Mouse (Mus musculus) midbrain, embryonic 16.5 days (tissue): ENCODE data around the gene Grid2. TPM values are rescaled to one million over a fixed set of nuclear protein-coding genes. Genes with fewer than 3 reads are reported as not detected.
"Not testable (repeated sequence)": the region's sequence is repeated elsewhere in the genome, so short reads cannot be mapped to it uniquely, and the experiment has no call there.

Experiments used
- ATAC-seq: fragments of 200-750 bp; cut with Nextera tagmentation; 2 replicates; pipeline ENCODE4 v1.8.0; 2017; ENCODE audit warnings: moderate TSS enrichment
- H3K27ac ChIP-seq: fragments of 300-500 bp; sonication (generic); 2 replicates; pipeline ENCODE4 v1.5.1; 2014; ENCODE audit warnings: mild to moderate bottlenecking, low read length, mixed read lengths
- H3K27me3 ChIP-seq: fragments of 300-500 bp; sonication (generic); 2 replicates; pipeline ENCODE4 v1.6.1; 2014; ENCODE audit warnings: low read depth, low read length, mixed read lengths; ENCODE audit not compliant: control insufficient read depth, insufficient read depth
- H3K36me3 ChIP-seq: fragments of 300-500 bp; sonication (generic); 2 replicates; pipeline ENCODE4 v1.6.1; 2014; ENCODE audit warnings: mild to moderate bottlenecking, low read length, moderate library complexity, mixed read lengths; ENCODE audit not compliant: control insufficient read depth, insufficient read depth
- H3K4me1 ChIP-seq: fragments of 300-500 bp; sonication (generic); 2 replicates; pipeline ENCODE4 v1.6.1; 2014; ENCODE audit warnings: mild to moderate bottlenecking, low read length, mixed read lengths; ENCODE audit not compliant: control insufficient read depth, insufficient read depth
- H3K4me2 ChIP-seq: fragments of 300-500 bp; sonication (generic); 2 replicates; pipeline ENCODE4 v1.6.1; 2014; ENCODE audit warnings: mild to moderate bottlenecking, low read length, mixed read lengths
- H3K4me3 ChIP-seq: fragments of 300-500 bp; sonication (generic); 2 replicates; pipeline ENCODE4 v1.5.1; 2014; ENCODE audit warnings: low read depth, mild to moderate bottlenecking, low read length, moderate library complexity, mixed read lengths
- H3K9ac ChIP-seq: fragments of 300-500 bp; sonication (generic); 2 replicates; pipeline ENCODE4 v1.6.1; 2014; ENCODE audit warnings: low read depth, low read length, mixed read lengths
- H3K9me3 ChIP-seq: fragments of 300-500 bp; sonication (generic); replicated peaks from 2 replicates; pipeline ENCODE4 v1.6.1; 2014; ENCODE audit warnings: mild to moderate bottlenecking, low read length, mixed read lengths; ENCODE audit not compliant: control insufficient read depth, poor library complexity, severe bottlenecking
- WGBS: fragments of 180-500 bp; shearing (Covaris S2); extraction: QIAGEN DNeasy Blood & Tissue Kit; methylation state at CpG from one replicate; pipeline ENCODE4 v1.1.7; 2014; 5-methylcytosine and 5-hydroxymethylcytosine counted together
- polyA plus RNA-seq: library from polyadenylated mRNA; unstranded; fragments of >200 nt; fragmentation: Nextera tagmentation; extraction: Ambion mirVana; gene quantifications from 2 replicates; pipeline ENCODE4 v1.2.1, GENCODE M21; 2015

Grid2 gene
- polyA plus RNA-seq, 1 experiment from 2014 or later = 13.8 TPM

GRCm38 (mm10) chr6:63531751-63532150, 276.1 kb downstream of the Grid2 start:
- Histone ChIP-seq H3K9ac (no peak overlapping the region), H3K4me1 (no peaks in the 10 kb centered on the region), H3K27ac (no peak overlapping the region), H3K36me3 (no peaks in the 10 kb centered on the region), H3K27me3 (no peaks in the 10 kb centered on the region), H3K4me2 (no peak overlapping the region), H3K9me3 (no peaks in the 10 kb centered on the region), H3K4me3 (no peak overlapping the region)
- 89% methylated on average over 2 of the region's 2 CpGs for WGBS
- ATAC-seq = no peak

GRCm38 (mm10) chr6:63532901-63533300, 277.2 kb downstream of the Grid2 start:
- Histone ChIP-seq H3K9me3 (no peaks in the 10 kb centered on the region), H3K4me1 (no peaks in the 10 kb centered on the region), H3K27me3 (no peaks in the 10 kb centered on the region), H3K9ac (no peak overlapping the region), H3K36me3 (no peaks in the 10 kb centered on the region), H3K4me2 (no peak overlapping the region), H3K4me3 (no peak overlapping the region), H3K27ac (no peak overlapping the region)
- no peak for ATAC-seq

- 83% methylated on average over 4 of the region's 4 CpGs for WGBS
- Histone ChIP-seq H3K9ac (no peak overlapping the region), H3K27ac (no peak overlapping the region), H3K36me3 (no peaks in the 10 kb centered on the region), H3K4me3 (no peak overlapping the region), H3K9me3 (no peaks in the 10 kb centered on the region), H3K4me2 (no peak overlapping the region), H3K4me1 (no peaks in the 10 kb centered on the region), H3K27me3 (no peaks in the 10 kb centered on the region)
- ATAC-seq = no peak
Observed at GRCm38 (mm10) chr6:63547741-63548140, 292.1 kb downstream of the Grid2 start.

GRCm38 (mm10) chr6:63568741-63569140, 313.1 kb downstream of the Grid2 start:
- 89% methylated on average over 1 of the region's 1 CpGs for WGBS
- H3K4me2 ChIP-seq, H3K9ac ChIP-seq, H3K9me3 ChIP-seq, H3K27me3 ChIP-seq, H3K36me3 ChIP-seq, H3K27ac ChIP-seq, ATAC-seq, H3K4me3 ChIP-seq, H3K4me1 ChIP-seq: not testable (repeated sequence)

- H3K36me3 ChIP-seq = no peaks in the 10 kb centered on the region
- H3K4me3 ChIP-seq = no peak overlapping the region
- H3K4me2 ChIP-seq = no peak overlapping the region
- H3K9me3 ChIP-seq = no peaks in the 10 kb centered on the region
- no peak for ATAC-seq
- 85% methylated on average over 4 of the region's 4 CpGs for WGBS
- H3K27me3 ChIP-seq = no peaks in the 10 kb centered on the region
- no peaks in the 10 kb centered on the region for H3K4me1 ChIP-seq
- H3K9ac ChIP-seq = no peak overlapping the region
- no peak overlapping the region for H3K27ac ChIP-seq
Observed at GRCm38 (mm10) chr6:63590681-63591080, 335.0 kb downstream of the Grid2 start.

- Histone ChIP-seq H3K27me3 (no peaks in the 10 kb centered on the region), H3K36me3 (no peaks in the 10 kb centered on the region), H3K4me1 (no peaks in the 10 kb centered on the region), H3K9me3 (no peaks in the 10 kb centered on the region), H3K27ac (no peak overlapping the region), H3K4me2 (no peak overlapping the region), H3K9ac (no peak overlapping the region), H3K4me3 (no peak overlapping the region)
- WGBS = 69% methylated on average over 2 of the region's 2 CpGs
- no peak for ATAC-seq
Observed at GRCm38 (mm10) chr6:63609570-63609969, 353.9 kb downstream of the Grid2 start.

GRCm38 (mm10) chr6:63635970-63636369, 380.3 kb downstream of the Grid2 start:
- Histone ChIP-seq H3K27ac (no peak overlapping the region), H3K9ac (no peak overlapping the region), H3K36me3 (no peaks in the 10 kb centered on the region), H3K9me3 (no peaks in the 10 kb centered on the region), H3K4me2 (no peak overlapping the region), H3K27me3 (no peaks in the 10 kb centered on the region), H3K4me3 (no peak overlapping the region), H3K4me1 (no peaks in the 10 kb centered on the region)
- no peak for ATAC-seq
- WGBS = 95% methylated on average over 3 of the region's 3 CpGs

GRCm38 (mm10) chr6:63659423-63659822, 403.7 kb downstream of the Grid2 start:
- no peak for ATAC-seq

GRCm38 (mm10) chr6:63685689-63686088, 430.0 kb downstream of the Grid2 start:
- no peak for ATAC-seq
- Histone ChIP-seq H3K9me3 (no peaks in the 10 kb centered on the region), H3K9ac (no peak overlapping the region), H3K27ac (no peak overlapping the region), H3K4me1 (no peaks in the 10 kb centered on the region), H3K27me3 (no peaks in the 10 kb centered on the region), H3K4me3 (no peak overlapping the region), H3K4me2 (no peak overlapping the region), H3K36me3 (no peaks in the 10 kb centered on the region)
- 75% methylated on average over 3 of the region's 3 CpGs for WGBS

More at GRCm38 (mm10) chr6:63659423-63659822, 403.7 kb downstream of the Grid2 start:
- Histone ChIP-seq H3K9ac (no peak overlapping the region), H3K27me3 (no peaks in the 10 kb centered on the region), H3K4me2 (no peak overlapping the region), H3K9me3 (no peaks in the 10 kb centered on the region), H3K27ac (no peak overlapping the region), H3K4me1 (no peaks in the 10 kb centered on the region), H3K4me3 (no peak overlapping the region), H3K36me3 (no peaks in the 10 kb centered on the region)
- WGBS = 47% methylated on average over 3 of the region's 3 CpGs

- H3K36me3 ChIP-seq = no peaks in the 10 kb centered on the region
- H3K27ac ChIP-seq = no peak overlapping the region
- ATAC-seq = peak; percentile 62
- H3K9me3 ChIP-seq = no peaks in the 10 kb centered on the region
- no peaks in the 10 kb centered on the region for H3K4me1 ChIP-seq
- no peak overlapping the region for H3K4me2 ChIP-seq
- H3K9ac ChIP-seq = no peak overlapping the region
- WGBS = 64% methylated on average over 1 of the region's 1 CpGs
- H3K27me3 ChIP-seq = no peaks in the 10 kb centered on the region
- H3K4me3 ChIP-seq = no peak overlapping the region
Observed at GRCm38 (mm10) chr6:63701684-63702083, 446.0 kb downstream of the Grid2 start.
